Mouse (Mus musculus): ENCODE results near the gene Foxp2. TPM values are rescaled to one million over a fixed set of nuclear protein-coding genes. Genes with fewer than 3 reads are reported as not detected.

Gene Foxp2
- total and polyA plus RNA-seq, 2 experiments from 2014 or later, result 34.6 to 69.7 TPM

DNA sequence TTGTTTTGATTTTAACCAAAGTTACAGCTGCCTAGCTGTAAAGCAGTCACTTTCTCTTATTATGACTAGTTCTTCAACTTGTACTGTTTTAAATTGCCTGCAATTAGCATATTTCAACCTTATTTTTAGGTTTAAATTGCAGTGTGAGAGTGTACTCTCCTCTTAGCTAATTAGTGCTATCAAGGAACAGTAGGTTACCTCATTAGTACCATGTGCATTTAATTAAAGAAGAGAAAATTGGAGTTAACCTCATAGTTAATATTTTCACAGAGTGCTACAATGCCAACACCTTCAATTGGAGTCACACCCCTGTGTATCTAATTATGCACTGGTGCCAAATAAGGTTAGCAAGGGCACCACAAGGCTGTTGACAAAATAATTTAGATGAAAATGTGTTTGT, 421.9 kb downstream of the Foxp2 start:
- 0 out of 2 replicates have a peak, but pooled peaks have one; percentile 21 for ATAC-seq

DNA sequence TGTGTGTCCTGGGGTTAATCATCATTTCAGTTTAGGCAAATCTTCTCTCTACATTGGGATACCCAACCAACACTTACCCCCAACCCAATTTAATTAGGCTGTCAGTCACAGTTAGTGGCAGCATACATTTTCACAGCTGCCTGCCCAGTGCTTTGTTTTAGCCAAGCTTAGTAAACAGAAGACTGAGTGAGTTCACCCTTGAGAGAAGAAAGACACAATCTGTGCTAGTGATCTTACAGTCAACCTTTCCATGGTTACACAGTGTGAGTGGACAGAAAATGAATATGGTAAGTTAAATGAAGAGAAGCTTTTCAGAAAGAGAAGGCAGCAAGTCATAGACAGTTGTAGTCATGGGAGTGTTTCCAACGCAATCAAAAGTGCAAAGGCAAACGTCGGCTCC, 446.6 kb downstream of the Foxp2 start:
- no peaks in the 10 kb centered on the region for H3K36me3 ChIP-seq (ENCODE audit: insufficient read depth, low read length)
- DNase-seq (ENCODE audit: low spot score), result peak; percentile 16
- ATAC-seq, result peak; percentile 82; the same call in 1 of the 2 replicates
- H3K27ac ChIP-seq, result no peak overlapping the region
- H3K9ac ChIP-seq (replicated peaks; ENCODE audit: low read length), result no peak overlapping the region
- no peak for TF ChIP-seq CTCF (IDR thresholded peaks at IDR 0.05; ENCODE audit: low read depth)
- no peaks in the 10 kb centered on the region for H3K27me3 ChIP-seq (ENCODE audit: insufficient read depth, low read length)
- H3K4me2 ChIP-seq (ENCODE audit: low read depth, low read length), result no peak overlapping the region
- no peak overlapping the region for H3K4me3 ChIP-seq (ENCODE audit: low read length)
- H3K9me3 ChIP-seq (ENCODE audit: low read length), result no peaks in the 10 kb centered on the region
- 31% methylated on average over 3 of the region's 3 CpGs for WGBS
- H3K4me1 ChIP-seq (ENCODE audit: insufficient read depth, low read length), result no peaks in the 10 kb centered on the region

More for the DNA sequence above, 421.9 kb downstream of the Foxp2 start:
- H3K4me3 ChIP-seq (ENCODE audit: low read length), result no peak overlapping the region
- no peaks in the 10 kb centered on the region for H3K36me3 ChIP-seq (ENCODE audit: insufficient read depth, low read length)
- H3K9ac ChIP-seq (replicated peaks; ENCODE audit: low read length), result no peak overlapping the region
- no peaks in the 10 kb centered on the region for H3K9me3 ChIP-seq (ENCODE audit: low read length)
- H3K4me2 ChIP-seq (ENCODE audit: low read depth, low read length), result no peak overlapping the region
- no peak for DNase-seq (ENCODE audit: low spot score)
- H3K4me1 ChIP-seq (ENCODE audit: insufficient read depth, low read length), result no peaks in the 10 kb centered on the region
- no peak for TF ChIP-seq CTCF (IDR thresholded peaks at IDR 0.05; ENCODE audit: low read depth)
- H3K27me3 ChIP-seq (ENCODE audit: insufficient read depth, low read length), result no peaks in the 10 kb centered on the region
- no peak overlapping the region for H3K27ac ChIP-seq

DNA sequence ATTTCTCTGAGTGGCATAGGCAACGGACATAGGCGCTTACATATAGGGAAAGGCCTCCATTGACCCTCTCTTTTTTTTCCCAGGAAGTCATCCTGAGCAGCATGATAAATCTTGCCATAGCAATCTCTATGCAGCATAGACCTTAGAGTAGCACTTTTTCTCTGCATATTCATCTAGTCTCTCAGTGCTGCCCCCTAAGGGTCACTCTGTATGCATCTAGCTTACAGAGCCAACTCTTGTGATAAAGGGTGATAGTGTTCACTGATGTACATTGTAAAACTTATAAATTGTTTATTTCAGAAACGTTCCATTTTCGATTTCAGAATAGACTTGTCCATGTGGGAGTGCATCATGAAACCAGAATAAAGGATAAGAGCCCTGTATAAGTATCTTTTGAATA, 454.7 kb downstream of the Foxp2 start:
- Histone ChIP-seq H3K9ac (replicated peaks; ENCODE audit: low read length) (no peak overlapping the region), H3K4me3 (ENCODE audit: low read length) (no peak overlapping the region), H3K4me1 (ENCODE audit: insufficient read depth, low read length) (no peaks in the 10 kb centered on the region), H3K27ac (no peak overlapping the region), H3K4me2 (ENCODE audit: low read depth, low read length) (no peak overlapping the region), H3K36me3 (ENCODE audit: insufficient read depth, low read length) (no peaks in the 10 kb centered on the region), H3K27me3 (ENCODE audit: insufficient read depth, low read length) (no peaks in the 10 kb centered on the region), H3K9me3 (ENCODE audit: low read length) (no peaks in the 10 kb centered on the region)
- WGBS, result 88% methylated on average over 4 of the region's 4 CpGs
- TF ChIP-seq CTCF (IDR thresholded peaks at IDR 0.05; ENCODE audit: low read depth), result peak; percentile 27; the same call in 1 of the 2 replicates
- DNase-seq (ENCODE audit: low spot score) (no peak), ATAC-seq (no peak)

DNA sequence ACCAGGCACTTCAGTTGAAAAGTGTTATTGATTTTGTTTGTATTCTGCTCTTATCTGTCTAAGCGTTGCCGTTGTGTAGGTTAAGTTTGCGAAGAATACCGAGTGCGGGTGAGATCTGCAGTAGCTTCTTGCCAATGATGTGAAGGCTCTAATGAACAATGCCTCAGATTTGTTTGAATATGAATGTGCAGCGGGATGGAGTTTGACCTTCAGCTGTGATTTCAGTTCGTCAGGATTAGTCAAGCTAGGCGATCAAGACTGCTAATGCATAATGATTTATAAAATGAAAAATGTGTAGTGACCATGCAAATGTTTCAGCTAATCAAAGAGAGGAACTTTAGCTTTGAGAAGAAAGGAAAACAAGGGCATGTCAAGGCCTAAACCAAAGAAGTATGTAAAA, 469.1 kb downstream of the Foxp2 start:
- H3K9me3 ChIP-seq (ENCODE audit: low read length), result no peaks in the 10 kb centered on the region
- ATAC-seq (no peak), DNase-seq (ENCODE audit: low spot score) (no peak)
- H3K27me3 ChIP-seq (ENCODE audit: insufficient read depth, low read length), result no peaks in the 10 kb centered on the region
- WGBS, result 36% methylated on average over 8 of the region's 8 CpGs
- no peaks in the 10 kb centered on the region for H3K36me3 ChIP-seq (ENCODE audit: insufficient read depth, low read length)
- H3K4me2 ChIP-seq (ENCODE audit: low read depth, low read length), result no peak overlapping the region
- no peak overlapping the region for H3K4me3 ChIP-seq (ENCODE audit: low read length)
- no peak overlapping the region for H3K9ac ChIP-seq (replicated peaks; ENCODE audit: low read length)
- no peak overlapping the region for H3K27ac ChIP-seq
- no peaks in the 10 kb centered on the region for H3K4me1 ChIP-seq (ENCODE audit: insufficient read depth, low read length)
- no peak for TF ChIP-seq CTCF (IDR thresholded peaks at IDR 0.05; ENCODE audit: low read depth)

DNA sequence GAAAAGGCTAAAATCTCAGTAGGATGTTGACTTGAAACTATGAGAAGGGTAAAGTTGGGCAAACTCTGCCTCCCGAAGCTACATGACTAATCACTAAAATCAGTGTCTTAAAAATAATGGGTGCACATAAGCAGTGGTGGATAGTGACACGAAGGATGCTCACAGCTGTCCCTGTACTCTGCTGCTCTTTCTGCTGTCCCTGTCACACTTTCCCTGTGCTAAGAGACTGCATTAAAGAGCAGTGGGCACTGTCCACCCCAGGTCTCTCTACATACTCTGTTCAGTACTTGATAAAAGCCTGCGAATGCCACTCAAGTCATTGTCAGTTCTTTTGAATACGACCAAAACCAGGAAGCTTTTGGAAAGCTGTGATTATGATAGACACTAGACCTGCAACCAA, 469.7 kb downstream of the Foxp2 start:
- Histone ChIP-seq H3K4me2 (ENCODE audit: low read depth, low read length) (no peak overlapping the region), H3K9ac (replicated peaks; ENCODE audit: low read length) (no peak overlapping the region), H3K27me3 (ENCODE audit: insufficient read depth, low read length) (no peaks in the 10 kb centered on the region), H3K4me1 (ENCODE audit: insufficient read depth, low read length) (no peaks in the 10 kb centered on the region), H3K36me3 (ENCODE audit: insufficient read depth, low read length) (no peaks in the 10 kb centered on the region), H3K27ac (no peak overlapping the region), H3K9me3 (ENCODE audit: low read length) (no peaks in the 10 kb centered on the region), H3K4me3 (ENCODE audit: low read length) (no peak overlapping the region)
- no peak for TF ChIP-seq CTCF (IDR thresholded peaks at IDR 0.05; ENCODE audit: low read depth)
- 65% methylated on average over 4 of the region's 4 CpGs for WGBS
- DNase-seq (ENCODE audit: low spot score) (no peak), ATAC-seq (no peak)

DNA sequence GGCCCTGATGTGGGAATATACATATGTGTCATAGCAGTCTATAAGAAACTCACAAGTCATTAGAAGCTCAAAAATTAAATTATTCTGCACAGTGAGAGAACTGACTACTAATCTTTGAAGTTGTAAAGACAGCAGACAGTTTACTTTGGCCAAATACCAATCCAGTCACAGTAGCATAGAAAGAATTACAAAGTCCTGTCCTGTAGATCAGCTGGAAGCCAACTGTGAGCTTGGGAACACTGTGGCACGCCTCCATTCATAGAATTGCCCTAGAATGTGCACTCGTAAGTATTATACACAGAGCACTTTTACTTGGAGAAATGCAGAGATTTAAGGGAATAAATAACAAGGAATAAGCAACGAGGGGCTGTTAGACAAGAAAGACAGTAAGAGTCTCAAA, 472.5 kb downstream of the Foxp2 start:
- Histone ChIP-seq H3K9me3 (ENCODE audit: low read length) (no peaks in the 10 kb centered on the region), H3K4me1 (ENCODE audit: insufficient read depth, low read length) (no peaks in the 10 kb centered on the region), H3K9ac (replicated peaks; ENCODE audit: low read length) (no peak overlapping the region), H3K4me3 (ENCODE audit: low read length) (no peak overlapping the region), H3K36me3 (ENCODE audit: insufficient read depth, low read length) (no peaks in the 10 kb centered on the region), H3K27ac (no peak overlapping the region), H3K27me3 (ENCODE audit: insufficient read depth, low read length) (no peaks in the 10 kb centered on the region), H3K4me2 (ENCODE audit: low read depth, low read length) (no peak overlapping the region)
- DNase-seq (ENCODE audit: low spot score), result peak; percentile 33
- no peak for TF ChIP-seq CTCF (IDR thresholded peaks at IDR 0.05; ENCODE audit: low read depth)
- ATAC-seq, result no peak
- WGBS, result 38% methylated on average over 3 of the region's 3 CpGs

DNA sequence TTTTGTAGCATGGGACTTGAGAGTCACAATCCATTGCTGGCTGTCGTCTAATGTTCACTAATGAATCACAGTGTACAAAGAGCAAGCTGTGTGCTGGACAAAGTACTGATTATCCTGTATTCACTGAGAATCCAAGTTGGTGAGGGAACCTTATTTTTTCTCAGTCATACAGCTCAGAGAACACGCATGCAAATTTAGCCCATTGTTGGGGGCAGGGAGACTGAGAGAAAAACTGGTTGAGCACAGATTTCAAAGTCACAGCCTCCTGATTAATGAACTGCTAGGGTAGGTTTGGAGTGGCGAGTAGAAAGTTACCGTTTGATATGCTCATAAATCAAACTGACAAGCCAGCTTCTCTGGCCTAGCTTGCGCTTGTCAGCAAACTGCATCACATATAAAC, 477.1 kb downstream of the Foxp2 start:
- Histone ChIP-seq H3K27me3 (ENCODE audit: insufficient read depth, low read length) (no peaks in the 10 kb centered on the region), H3K9me3 (ENCODE audit: low read length) (no peaks in the 10 kb centered on the region), H3K9ac (replicated peaks; ENCODE audit: low read length) (no peak overlapping the region), H3K36me3 (ENCODE audit: insufficient read depth, low read length) (no peaks in the 10 kb centered on the region), H3K4me3 (ENCODE audit: low read length) (no peak overlapping the region), H3K4me1 (ENCODE audit: insufficient read depth, low read length) (no peaks in the 10 kb centered on the region), H3K4me2 (ENCODE audit: low read depth, low read length) (no peak overlapping the region), H3K27ac (no peak overlapping the region)
- no peak for TF ChIP-seq CTCF (IDR thresholded peaks at IDR 0.05; ENCODE audit: low read depth)
- 26% methylated on average over 5 of the region's 5 CpGs for WGBS
- DNase-seq (ENCODE audit: low spot score) (peak; percentile 13), ATAC-seq (no peak)
